Mouse (Mus musculus) heart, postnatal 0 days (tissue): Measurements from ENCODE around the gene Akt1.

Experiments used
- CTCF ChIP-seq: IDR thresholded peaks from 2 replicates; pipeline ENCODE4 v1.5.1; 2016; ENCODE audit warnings: antibody characterized with exemption, control low read depth, low read depth
- EP300 ChIP-seq: IDR thresholded peaks from 2 replicates; pipeline ENCODE4 v1.6.1; 2016; ENCODE audit warnings: antibody characterized with exemption, low read depth

- TF ChIP-seq CTCF (no peak), EP300 (no peak)
Observed at GRCm38 (mm10) chr12:112604022-112604421, 70.7 kb downstream of the Akt1 start.
